Mouse (Mus musculus) 416B (cell line): Measurements from ENCODE around the gene D10Wsu102e.
"Not testable (repeated sequence)": the region's sequence is repeated elsewhere in the genome, so short reads cannot be mapped to it uniquely, and the experiment has no call there.

Source experiments
- DNase-seq: peaks from one replicate; pipeline ENCODE4 v3.0.0; 2011; ENCODE audit warnings: low read depth

D10Wsu102e gene

GRCm38 (mm10) chr10:83385330-83385910 is 25.4 kb downstream of the D10Wsu102e start:
- DNase-seq = no peak

- DNase-seq = peak; percentile 20
Observed at GRCm38 (mm10) chr10:83397336-83397735, 37.3 kb downstream of the D10Wsu102e start.

- DNase-seq = not testable (repeated sequence)
Observed at GRCm38 (mm10) chr10:83400896-83401295, 40.9 kb downstream of the D10Wsu102e start.

GRCm38 (mm10) chr10:83405031-83405430 is 45.0 kb downstream of the D10Wsu102e start:
- DNase-seq = no peak

GRCm38 (mm10) chr10:83405711-83406110 is 45.7 kb downstream of the D10Wsu102e start:
- DNase-seq = no peak

- no peak for DNase-seq
Observed at GRCm38 (mm10) chr10:83407141-83407540, 47.1 kb downstream of the D10Wsu102e start.

- not testable (repeated sequence) for DNase-seq
Observed at GRCm38 (mm10) chr10:83418466-83418865, 58.4 kb downstream of the D10Wsu102e start.

GRCm38 (mm10) chr10:83448582-83448981 is 88.6 kb downstream of the D10Wsu102e start:
- DNase-seq = no peak

- DNase-seq = no peak
Observed at GRCm38 (mm10) chr10:83457531-83457930, 97.5 kb downstream of the D10Wsu102e start.

GRCm38 (mm10) chr10:83475226-83475625 is 115.2 kb downstream of the D10Wsu102e start:
- DNase-seq = no peak

GRCm38 (mm10) chr10:83477286-83477685 is 117.3 kb downstream of the D10Wsu102e start:
- DNase-seq = no peak

GRCm38 (mm10) chr10:83490506-83490905 is 130.5 kb downstream of the D10Wsu102e start:
- no peak for DNase-seq

- DNase-seq = no peak
Observed at GRCm38 (mm10) chr10:83497321-83497720, 137.3 kb downstream of the D10Wsu102e start.

GRCm38 (mm10) chr10:83508962-83509660 is 149.1 kb downstream of the D10Wsu102e start:
- peak; percentile 48 for DNase-seq

- peak; percentile 19 for DNase-seq
Observed at GRCm38 (mm10) chr10:83511304-83511703, 151.3 kb downstream of the D10Wsu102e start.

- DNase-seq = no peak
Observed at GRCm38 (mm10) chr10:83513736-83514135, 153.7 kb downstream of the D10Wsu102e start.

GRCm38 (mm10) chr10:83520990-83521389 is 161.0 kb downstream of the D10Wsu102e start:
- peak; percentile 47 for DNase-seq

- DNase-seq = not testable (repeated sequence)
Observed at GRCm38 (mm10) chr10:83524238-83524637, 164.2 kb downstream of the D10Wsu102e start.

- peak; percentile 80 for DNase-seq
Observed at GRCm38 (mm10) chr10:83530384-83530967, 170.5 kb downstream of the D10Wsu102e start.

- no peak for DNase-seq
Observed at GRCm38 (mm10) chr10:83533258-83533909, 173.4 kb downstream of the D10Wsu102e start.

GRCm38 (mm10) chr10:83533910-83534283 is 173.9 kb downstream of the D10Wsu102e start, which contains the start of gene Aldh1l2:
Gene Aldh1l2, minus strand, starts transcription at chr10:83534140.
- no peak for DNase-seq

- peak; percentile 33 for DNase-seq
Observed at GRCm38 (mm10) chr10:83536436-83536835, 176.4 kb downstream of the D10Wsu102e start.
